Mouse (Mus musculus): ENCODE measurements around the gene Trak1. TPM values are rescaled to one million over a fixed set of nuclear protein-coding genes. Genes with fewer than 3 reads are reported as not detected.
"Not testable (repeated sequence)": the region's sequence is repeated elsewhere in the genome, so short reads cannot be mapped to it uniquely, and the experiment has no call there.

Gene Trak1
- polyA plus RNA-seq, 1 experiment from 2014 or later, result 26.1 TPM

GRCm38 (mm10) chr9:121319323-121319966, 22.1 kb downstream of the Trak1 start:
- no peaks in the 10 kb centered on the region for H3K27me3 ChIP-seq (replicated peaks; ENCODE audit: control insufficient read depth, insufficient read depth, low read length)
- H3K36me3 ChIP-seq (ENCODE audit: control insufficient read depth, insufficient read depth, low read length), result no peaks in the 10 kb centered on the region
- H3K4me1 ChIP-seq (replicated peaks; ENCODE audit: control insufficient read depth, insufficient read depth, low read length), result peaks cover 23% of the 10 kb centered on the region
- no peak overlapping the region for H3K9ac ChIP-seq (ENCODE audit: low read length)
- no peak overlapping the region for H3K4me3 ChIP-seq (ENCODE audit: low read depth, low read length)
- no peak overlapping the region; the same call in 1 of the 2 replicates for H3K27ac ChIP-seq (ENCODE audit: low read depth)
- no peak overlapping the region for H3K4me2 ChIP-seq (ENCODE audit: low read length)
- ATAC-seq (replicated peaks; ENCODE audit: low FRiP score, low TSS enrichment, low read depth), result no peak
- no peaks in the 10 kb centered on the region for H3K9me3 ChIP-seq (ENCODE audit: control insufficient read depth, low read length)
- DNase-seq (ENCODE audit: low spot score), result no peak
- WGBS, result 63% methylated on average over 10 of the region's 10 CpGs

GRCm38 (mm10) chr9:121320433-121320832, 23.1 kb downstream of the Trak1 start:
- DNase-seq (ENCODE audit: low spot score) (no peak), ATAC-seq (replicated peaks; ENCODE audit: low FRiP score, low TSS enrichment, low read depth) (0 out of 2 replicates have a peak, but pooled peaks have one; percentile 19)
- H3K36me3 ChIP-seq (ENCODE audit: control insufficient read depth, insufficient read depth, low read length), result no peaks in the 10 kb centered on the region
- H3K4me3 ChIP-seq (ENCODE audit: low read depth, low read length), result no peak overlapping the region
- no peak overlapping the region for H3K27ac ChIP-seq (ENCODE audit: low read depth)
- H3K9me3 ChIP-seq (ENCODE audit: control insufficient read depth, low read length), result no peaks in the 10 kb centered on the region
- 45% methylated on average over 2 of the region's 2 CpGs for WGBS
- no peak overlapping the region for H3K9ac ChIP-seq (ENCODE audit: low read length)
- H3K27me3 ChIP-seq (replicated peaks; ENCODE audit: control insufficient read depth, insufficient read depth, low read length), result no peaks in the 10 kb centered on the region
- H3K4me2 ChIP-seq (ENCODE audit: low read length), result no peak overlapping the region
- H3K4me1 ChIP-seq (replicated peaks; ENCODE audit: control insufficient read depth, insufficient read depth, low read length), result peaks cover 14% of the 10 kb centered on the region

GRCm38 (mm10) chr9:121321118-121321517, 23.8 kb downstream of the Trak1 start:
- WGBS, result 98% methylated on average over 2 of the region's 2 CpGs
- ATAC-seq (replicated peaks; ENCODE audit: low FRiP score, low TSS enrichment, low read depth), result no peak
- no peak overlapping the region for H3K9ac ChIP-seq (ENCODE audit: low read length)

DNA sequence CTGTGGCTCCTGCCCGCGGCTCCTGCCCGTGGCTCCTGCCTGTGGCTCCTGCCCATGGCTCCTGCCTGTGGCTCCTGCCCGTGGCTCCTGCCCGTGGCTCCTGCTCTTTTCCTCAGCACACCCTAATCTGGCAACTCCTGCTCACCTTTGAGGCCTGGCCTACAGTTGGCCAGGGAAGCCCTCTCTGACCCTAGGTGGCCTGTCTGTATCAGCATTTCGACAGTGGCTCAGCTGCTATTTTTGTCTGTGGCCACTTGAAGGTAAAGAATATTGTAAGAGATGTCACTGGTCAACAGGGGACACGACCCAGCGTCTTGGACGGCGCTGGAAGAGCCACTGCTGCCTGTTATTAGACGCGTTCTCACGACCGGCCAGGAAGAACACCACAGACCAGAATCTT, 24.7 kb downstream of the Trak1 start:
- H3K4me3 ChIP-seq (ENCODE audit: low read depth, low read length), result no peak overlapping the region
- H3K9ac ChIP-seq (ENCODE audit: low read length), result no peak overlapping the region
- no peak for DNase-seq (ENCODE audit: low spot score)
- H3K4me1 ChIP-seq (replicated peaks; ENCODE audit: control insufficient read depth, insufficient read depth, low read length), result peaks cover 9% of the 10 kb centered on the region
- no peak for ATAC-seq (replicated peaks; ENCODE audit: low FRiP score, low TSS enrichment, low read depth)
- no peak overlapping the region for H3K4me2 ChIP-seq (ENCODE audit: low read length)
- H3K9me3 ChIP-seq (ENCODE audit: control insufficient read depth, low read length), result no peaks in the 10 kb centered on the region
- H3K27ac ChIP-seq (ENCODE audit: low read depth), result no peak overlapping the region
- H3K27me3 ChIP-seq (replicated peaks; ENCODE audit: control insufficient read depth, insufficient read depth, low read length), result no peaks in the 10 kb centered on the region
- no peaks in the 10 kb centered on the region for H3K36me3 ChIP-seq (ENCODE audit: control insufficient read depth, insufficient read depth, low read length)
- WGBS, result 96% methylated on average over 14 of the region's 14 CpGs

More at GRCm38 (mm10) chr9:121321118-121321517, 23.8 kb downstream of the Trak1 start:
- H3K4me2 ChIP-seq (ENCODE audit: low read length), result no peak overlapping the region
- H3K4me1 ChIP-seq (replicated peaks; ENCODE audit: control insufficient read depth, insufficient read depth, low read length), result peaks cover 14% of the 10 kb centered on the region
- no peak overlapping the region for H3K27ac ChIP-seq (ENCODE audit: low read depth)
- DNase-seq (ENCODE audit: low spot score), result no peak
- no peaks in the 10 kb centered on the region for H3K9me3 ChIP-seq (ENCODE audit: control insufficient read depth, low read length)
- H3K36me3 ChIP-seq (ENCODE audit: control insufficient read depth, insufficient read depth, low read length), result no peaks in the 10 kb centered on the region
- H3K27me3 ChIP-seq (replicated peaks; ENCODE audit: control insufficient read depth, insufficient read depth, low read length), result no peaks in the 10 kb centered on the region
- no peak overlapping the region for H3K4me3 ChIP-seq (ENCODE audit: low read depth, low read length)

DNA sequence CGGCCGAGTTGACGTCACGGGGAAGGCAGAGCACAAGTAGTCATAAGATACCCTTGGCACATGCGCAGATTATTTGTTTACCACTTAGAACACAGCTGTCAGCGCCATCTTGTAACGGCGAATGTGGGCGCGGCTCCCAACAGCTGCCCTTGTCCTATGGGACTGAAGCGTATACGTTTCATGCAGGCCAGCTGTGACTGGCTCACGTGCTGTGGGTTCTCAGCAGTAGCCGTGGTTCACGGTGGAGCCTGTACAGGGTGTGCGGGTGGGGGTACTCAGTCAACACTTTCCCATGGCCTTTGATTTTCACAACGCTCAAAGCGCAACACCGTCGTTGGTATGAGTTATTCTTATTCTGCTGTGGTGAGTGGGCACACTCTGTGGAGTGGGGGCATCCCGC, 31.0 kb downstream of the Trak1 start:
- not testable (repeated sequence) for H3K27me3 ChIP-seq (replicated peaks; ENCODE audit: control insufficient read depth, insufficient read depth, low read length); H3K27ac ChIP-seq (ENCODE audit: low read depth); H3K4me3 ChIP-seq (ENCODE audit: low read depth, low read length); H3K9ac ChIP-seq (ENCODE audit: low read length); H3K4me2 ChIP-seq (ENCODE audit: low read length); DNase-seq (ENCODE audit: low spot score); ATAC-seq (replicated peaks; ENCODE audit: low FRiP score, low TSS enrichment, low read depth); H3K9me3 ChIP-seq (ENCODE audit: control insufficient read depth, low read length); H3K36me3 ChIP-seq (ENCODE audit: control insufficient read depth, insufficient read depth, low read length)
- 97% methylated on average over 16 of the region's 21 CpGs for WGBS
- H3K4me1 ChIP-seq (replicated peaks; ENCODE audit: control insufficient read depth, insufficient read depth, low read length), result peaks cover 17% of the 10 kb centered on the region

- Histone ChIP-seq H3K27me3 (replicated peaks; ENCODE audit: control insufficient read depth, insufficient read depth, low read length) (no peaks in the 10 kb centered on the region), H3K27ac (ENCODE audit: low read depth) (no peak overlapping the region), H3K4me3 (ENCODE audit: low read depth, low read length) (no peak overlapping the region), H3K9ac (ENCODE audit: low read length) (no peak overlapping the region), H3K4me1 (replicated peaks; ENCODE audit: control insufficient read depth, insufficient read depth, low read length) (peaks cover 22% of the 10 kb centered on the region), H3K4me2 (ENCODE audit: low read length) (no peak overlapping the region), H3K9me3 (ENCODE audit: control insufficient read depth, low read length) (no peaks in the 10 kb centered on the region), H3K36me3 (ENCODE audit: control insufficient read depth, insufficient read depth, low read length) (no peaks in the 10 kb centered on the region)
- no peak for DNase-seq (ENCODE audit: low spot score)
- 58% methylated on average over 8 of the region's 8 CpGs for WGBS
- no peak for ATAC-seq (replicated peaks; ENCODE audit: low FRiP score, low TSS enrichment, low read depth)
These were observed 31.9 kb downstream of the Trak1 start for GRCm38 (mm10) chr9:121329181-121329580.

GRCm38 (mm10) chr9:121330065-121330464, 32.8 kb downstream of the Trak1 start:
- WGBS, result 90% methylated on average over 5 of the region's 5 CpGs
- Histone ChIP-seq H3K9ac (ENCODE audit: low read length) (no peak overlapping the region), H3K27ac (ENCODE audit: low read depth) (no peak overlapping the region), H3K4me3 (ENCODE audit: low read depth, low read length) (no peak overlapping the region), H3K27me3 (replicated peaks; ENCODE audit: control insufficient read depth, insufficient read depth, low read length) (no peaks in the 10 kb centered on the region), H3K4me2 (ENCODE audit: low read length) (no peak overlapping the region), H3K36me3 (ENCODE audit: control insufficient read depth, insufficient read depth, low read length) (no peaks in the 10 kb centered on the region), H3K9me3 (ENCODE audit: control insufficient read depth, low read length) (no peaks in the 10 kb centered on the region), H3K4me1 (replicated peaks; ENCODE audit: control insufficient read depth, insufficient read depth, low read length) (peaks cover 31% of the 10 kb centered on the region)
- DNase-seq (ENCODE audit: low spot score) (no peak), ATAC-seq (replicated peaks; ENCODE audit: low FRiP score, low TSS enrichment, low read depth) (no peak)

DNA sequence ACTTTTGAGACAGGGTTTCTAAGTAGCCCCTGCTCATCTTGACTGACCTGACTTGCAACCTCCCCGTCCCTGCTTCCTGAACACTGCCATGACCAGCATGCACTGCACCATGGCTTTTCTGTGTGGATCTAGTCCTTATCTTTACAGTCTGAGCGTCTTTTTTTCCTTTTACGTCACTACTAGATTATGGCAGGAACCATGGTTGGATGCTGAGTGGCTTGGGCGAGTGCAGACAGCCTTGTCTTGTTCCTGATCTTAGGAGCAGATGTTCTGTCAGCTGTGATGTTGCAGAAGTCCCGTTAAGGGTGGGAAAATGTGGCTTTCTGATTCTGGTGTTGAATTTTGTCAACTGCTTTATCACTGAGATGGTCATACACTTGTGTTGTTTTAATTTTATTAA, 34.1 kb downstream of the Trak1 start:
- no peak for DNase-seq (ENCODE audit: low spot score)
- no peak for ATAC-seq (replicated peaks; ENCODE audit: low FRiP score, low TSS enrichment, low read depth)
- 20% methylated on average over 5 of the region's 5 CpGs for WGBS
- Histone ChIP-seq H3K9ac (ENCODE audit: low read length) (no peak overlapping the region), H3K4me3 (ENCODE audit: low read depth, low read length) (no peak overlapping the region), H3K27ac (ENCODE audit: low read depth) (peak overlapping the region; percentile 93), H3K27me3 (replicated peaks; ENCODE audit: control insufficient read depth, insufficient read depth, low read length) (no peaks in the 10 kb centered on the region), H3K4me1 (replicated peaks; ENCODE audit: control insufficient read depth, insufficient read depth, low read length) (peaks cover 38% of the 10 kb centered on the region), H3K36me3 (ENCODE audit: control insufficient read depth, insufficient read depth, low read length) (no peaks in the 10 kb centered on the region), H3K4me2 (ENCODE audit: low read length) (no peak overlapping the region; the same call in 1 of the 2 replicates), H3K9me3 (ENCODE audit: control insufficient read depth, low read length) (no peaks in the 10 kb centered on the region)
